Mouse (Mus musculus) fat pad, adult 2 months (tissue): Measurements from ENCODE around the gene Pcgf3.

ENCODE experiments used
- DNase-seq: peaks from one replicate; pipeline ENCODE4 v3.0.0-alpha.2; 2011; ENCODE audit warnings: low read depth, low spot score; ENCODE audit errors: extremely low read depth

Gene Pcgf3

DNA sequence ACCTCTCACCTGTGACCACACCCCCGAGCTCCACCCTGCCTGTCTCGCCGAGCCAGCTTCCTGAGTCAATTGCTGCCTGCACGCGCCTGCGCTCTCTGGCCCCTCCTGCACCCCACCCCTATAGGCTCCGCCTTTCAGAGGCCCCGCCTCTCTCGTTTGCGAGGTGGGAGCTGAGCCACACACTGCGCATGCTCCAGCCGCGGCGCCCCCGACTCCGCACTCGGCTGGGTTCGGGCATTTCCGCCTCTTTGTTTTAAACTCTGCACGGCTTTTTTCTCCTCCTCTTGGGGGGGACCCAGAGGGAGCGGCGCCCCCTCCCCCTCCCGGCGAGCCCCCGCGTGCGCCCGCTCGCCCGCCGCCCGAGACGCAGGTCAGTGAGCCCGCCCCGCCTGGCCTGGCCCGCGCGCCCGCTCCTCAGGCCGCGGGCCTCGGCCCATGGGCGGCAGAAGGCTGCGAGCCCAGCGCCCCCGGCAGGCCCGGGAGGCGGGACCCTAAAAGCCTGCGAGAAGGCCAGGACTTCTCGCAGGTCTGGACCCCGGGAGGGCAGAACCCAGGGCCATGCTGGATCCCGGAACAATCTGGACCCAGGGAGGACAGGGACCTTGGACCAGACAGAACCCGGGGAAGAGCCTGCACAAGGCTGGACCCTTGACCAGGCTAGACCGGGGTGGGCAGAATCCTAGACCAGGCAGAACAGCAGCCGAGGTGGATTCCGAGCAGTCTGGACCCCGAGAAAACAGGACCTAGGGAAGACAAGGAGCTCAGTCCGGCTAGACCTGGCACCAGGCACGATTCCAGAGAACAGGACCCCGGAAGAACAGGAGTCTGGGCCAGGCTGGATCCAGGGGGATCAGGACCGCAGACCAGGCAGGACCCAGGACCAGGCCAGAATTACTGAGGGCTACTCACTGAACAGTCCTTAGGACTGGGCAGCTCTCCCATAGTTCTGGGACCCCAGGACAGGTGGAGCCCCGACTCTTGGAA lies at the start of gene Pcgf3:
TSS of gene Pcgf3 (plus strand) at position 151 of the 984 bp plus-strand sequence.
- no peak for DNase-seq

GRCm38 (mm10) chr5:108414711-108415110 lies 46.3 kb upstream of the Pcgf3 start:
- DNase-seq = no peak

DNA sequence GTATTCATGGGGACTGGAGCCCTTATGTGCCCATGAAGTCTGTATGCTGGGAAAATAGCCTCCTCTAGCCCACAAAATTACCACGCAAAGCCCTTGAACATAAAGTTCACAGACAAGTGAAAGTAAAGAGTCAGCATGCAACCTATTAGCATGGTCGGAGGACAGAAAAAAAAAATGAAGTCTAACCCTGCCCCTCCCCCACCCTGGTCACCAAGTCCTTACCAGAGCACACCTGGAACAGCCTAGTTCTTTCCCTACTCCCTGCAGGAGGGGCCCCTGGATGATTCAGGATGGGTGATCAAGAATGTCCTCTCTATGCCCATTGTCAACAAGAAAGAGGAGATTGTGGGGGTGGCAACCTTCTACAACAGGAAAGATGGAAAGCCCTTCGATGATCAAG lies 38.3 kb upstream of the Pcgf3 start:
- DNase-seq = no peak

GRCm38 (mm10) chr5:108423427-108423826 lies 37.6 kb upstream of the Pcgf3 start:
- DNase-seq = no peak

DNA sequence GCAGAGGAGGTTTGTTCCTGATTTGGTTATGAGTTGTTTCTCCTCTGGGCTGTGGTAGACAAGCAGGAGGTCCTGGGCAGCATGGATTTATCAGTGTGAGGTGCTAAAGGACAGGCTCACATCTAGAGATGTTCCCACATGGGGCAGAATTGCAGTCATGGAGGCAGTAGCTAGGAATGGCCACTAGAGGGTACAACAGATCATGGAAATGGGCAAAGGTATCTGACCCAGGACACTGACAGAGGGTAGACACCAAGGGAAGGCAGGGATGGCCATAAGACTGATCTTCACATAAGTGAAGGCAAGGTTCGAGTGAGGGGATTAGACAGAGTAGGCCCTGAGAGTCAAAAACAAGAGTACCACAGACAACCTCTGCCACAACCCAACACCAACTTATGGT lies 33.8 kb upstream of the Pcgf3 start:
- no peak for DNase-seq

- no peak for DNase-seq
Measured at GRCm38 (mm10) chr5:108431196-108431595, 29.8 kb upstream of the Pcgf3 start.

GRCm38 (mm10) chr5:108433804-108434587 lies 27.0 kb upstream of the Pcgf3 start, which contains the start of gene Atp5k:
Atp5k (minus strand) TSS chr5:108434448.
- DNase-seq = no peak

DNA sequence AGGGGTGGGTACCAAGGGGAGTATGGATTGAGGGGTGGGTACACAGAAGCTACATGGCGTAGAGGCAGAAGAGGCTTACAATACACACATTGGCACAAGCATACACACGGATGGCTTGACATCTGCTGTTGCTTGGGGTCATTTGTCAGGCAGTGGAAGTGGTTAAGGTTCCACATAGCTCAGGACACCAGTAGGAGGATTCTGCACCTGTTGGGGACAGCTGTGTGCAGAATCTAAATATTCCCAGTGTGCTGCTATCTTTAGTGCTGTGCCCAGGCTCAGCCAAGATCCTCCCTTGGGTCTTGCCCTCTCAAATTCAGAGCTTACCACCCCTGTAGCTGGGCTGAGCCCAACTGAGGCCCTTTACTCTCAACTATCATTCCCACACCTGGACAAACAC lies 24.9 kb upstream of the Pcgf3 start:
- DNase-seq = no peak

DNA sequence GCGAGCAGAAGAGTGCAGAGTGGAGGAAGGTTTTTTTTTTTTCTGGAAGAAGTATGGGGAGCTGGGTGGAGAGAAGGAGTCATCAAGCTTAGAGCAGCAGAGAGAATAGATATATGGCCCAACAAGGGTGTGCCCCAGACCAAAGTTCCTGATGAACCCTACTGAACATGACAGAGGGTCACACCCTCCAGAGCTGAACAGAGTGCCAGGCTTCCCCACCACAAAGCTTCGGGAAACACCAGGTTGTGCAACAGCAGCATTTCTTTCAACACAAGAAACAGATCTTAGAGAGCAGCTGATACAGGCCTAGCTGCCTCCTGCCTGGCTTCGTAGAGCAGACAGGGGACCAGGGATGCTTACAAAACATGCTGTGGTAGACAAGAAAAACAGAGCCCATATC lies 14.1 kb upstream of the Pcgf3 start:
- DNase-seq = no peak

- peak; percentile 66 for DNase-seq
Measured at GRCm38 (mm10) chr5:108447857-108448256, 13.2 kb upstream of the Pcgf3 start.

DNA sequence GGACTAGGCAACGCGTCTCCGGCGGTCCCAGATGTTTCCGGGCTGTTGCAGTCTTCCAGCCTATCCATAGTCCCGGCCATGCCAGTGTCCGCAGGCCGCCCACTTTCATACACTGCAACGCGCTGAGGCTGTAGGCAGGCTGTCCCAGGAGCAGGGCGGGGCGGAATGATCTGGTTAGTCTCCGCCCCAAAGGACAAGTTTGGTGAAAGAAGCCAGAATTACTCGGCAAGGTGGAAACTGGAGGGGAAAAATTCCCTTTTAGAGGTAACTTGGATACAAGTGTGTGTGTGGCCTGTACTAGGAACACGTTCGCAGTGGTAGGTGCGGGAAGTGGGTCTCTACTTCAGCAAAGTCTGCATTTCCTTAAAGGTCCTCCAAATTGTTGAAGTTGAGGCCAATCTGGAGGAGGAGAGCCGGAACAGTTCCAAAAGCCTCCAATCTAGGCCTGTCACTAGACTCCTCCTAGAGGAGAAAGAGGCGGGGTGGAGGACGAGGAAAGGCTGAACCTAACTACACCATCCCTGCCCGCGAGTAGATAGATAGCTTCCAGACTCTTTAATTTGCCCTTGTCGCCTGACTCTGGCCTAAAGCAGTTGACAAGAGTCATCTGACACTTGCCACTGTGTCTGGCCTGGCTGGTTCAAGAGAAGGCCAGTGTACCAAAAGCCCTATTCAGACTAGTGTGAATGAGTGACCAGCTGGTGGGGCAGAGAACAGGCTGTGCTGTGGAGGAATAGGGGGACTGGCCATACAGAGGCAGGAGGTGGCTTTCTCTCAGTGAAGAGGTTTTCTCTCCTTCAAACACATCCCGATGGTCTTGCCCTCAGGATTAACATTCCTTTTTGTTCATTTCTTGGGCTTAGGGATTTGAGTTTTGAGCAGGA lies 12.0 kb upstream of the Pcgf3 start, which contains the start of gene Mfsd7a:
TSS of gene Mfsd7a (minus strand) at position 107 of the 884 bp plus-strand sequence.
- no peak for DNase-seq

GRCm38 (mm10) chr5:108450837-108451540 lies 10.0 kb upstream of the Pcgf3 start:
- DNase-seq = no peak

GRCm38 (mm10) chr5:108451611-108452010 lies 9.4 kb upstream of the Pcgf3 start:
- no peak for DNase-seq

GRCm38 (mm10) chr5:108452422-108452821 lies 8.6 kb upstream of the Pcgf3 start:
- no peak for DNase-seq

GRCm38 (mm10) chr5:108454094-108454493 lies 6.9 kb upstream of the Pcgf3 start:
- DNase-seq = no peak

DNA sequence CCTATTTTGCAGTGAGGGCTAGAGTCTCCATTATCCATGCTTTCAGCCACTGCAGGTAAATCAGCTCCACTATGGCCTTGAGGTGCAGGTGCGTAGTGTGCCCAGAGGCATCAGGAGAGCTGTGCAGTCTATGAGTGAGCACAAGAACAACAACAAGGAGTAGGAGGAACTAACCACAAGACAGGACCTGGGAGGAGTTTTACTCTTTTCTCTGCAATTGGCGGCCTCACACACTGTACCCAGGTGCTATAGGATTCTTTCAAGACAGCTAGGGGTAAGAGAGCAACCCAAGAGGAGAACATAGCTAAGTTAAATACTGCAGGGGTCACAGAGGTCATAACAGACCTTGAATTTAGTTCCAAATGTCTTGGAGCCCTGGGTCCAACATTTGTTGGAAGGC lies 2.3 kb upstream of the Pcgf3 start:
- DNase-seq = no peak

DNA sequence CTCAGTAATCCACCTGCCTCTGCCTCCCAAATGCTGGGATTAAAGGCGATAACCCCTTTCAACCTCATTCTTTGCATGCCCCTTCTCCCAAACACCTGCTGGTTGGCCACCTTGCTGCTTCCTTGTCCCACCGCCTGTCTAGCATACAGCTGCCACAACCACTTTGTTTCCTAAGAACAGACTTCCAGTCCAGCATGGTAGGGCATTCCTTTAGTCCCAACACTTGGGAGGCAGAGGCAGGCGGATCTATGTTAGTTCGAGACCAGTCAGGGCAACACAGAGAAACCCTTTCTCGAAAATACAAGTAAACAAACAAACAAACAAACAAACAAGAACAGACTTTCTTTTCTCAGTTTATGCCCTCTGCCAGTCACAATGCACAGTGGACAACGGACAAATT lies 571 bp upstream of the Pcgf3 start:
- no peak for DNase-seq

DNA sequence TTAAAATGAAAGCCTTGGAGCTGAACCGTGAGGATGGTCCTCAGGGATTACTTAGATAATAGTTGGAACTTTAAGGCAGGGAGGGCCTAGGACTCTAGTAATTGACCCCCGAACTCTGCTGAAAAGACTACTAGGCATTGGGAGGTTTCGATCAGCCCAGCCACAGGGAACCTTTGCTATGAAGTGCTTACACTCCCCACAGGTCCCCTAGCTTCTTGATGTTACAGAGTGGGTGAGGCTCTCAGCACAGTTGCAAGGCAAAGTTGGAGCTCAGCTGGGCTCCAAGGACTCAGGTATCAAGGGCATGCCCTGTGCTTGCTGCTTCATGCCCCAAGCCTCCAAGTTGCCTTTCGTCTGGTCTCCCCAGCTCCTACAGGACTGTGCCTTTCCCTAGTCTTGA lies 1.4 kb downstream of the Pcgf3 start:
- no peak for DNase-seq

DNA sequence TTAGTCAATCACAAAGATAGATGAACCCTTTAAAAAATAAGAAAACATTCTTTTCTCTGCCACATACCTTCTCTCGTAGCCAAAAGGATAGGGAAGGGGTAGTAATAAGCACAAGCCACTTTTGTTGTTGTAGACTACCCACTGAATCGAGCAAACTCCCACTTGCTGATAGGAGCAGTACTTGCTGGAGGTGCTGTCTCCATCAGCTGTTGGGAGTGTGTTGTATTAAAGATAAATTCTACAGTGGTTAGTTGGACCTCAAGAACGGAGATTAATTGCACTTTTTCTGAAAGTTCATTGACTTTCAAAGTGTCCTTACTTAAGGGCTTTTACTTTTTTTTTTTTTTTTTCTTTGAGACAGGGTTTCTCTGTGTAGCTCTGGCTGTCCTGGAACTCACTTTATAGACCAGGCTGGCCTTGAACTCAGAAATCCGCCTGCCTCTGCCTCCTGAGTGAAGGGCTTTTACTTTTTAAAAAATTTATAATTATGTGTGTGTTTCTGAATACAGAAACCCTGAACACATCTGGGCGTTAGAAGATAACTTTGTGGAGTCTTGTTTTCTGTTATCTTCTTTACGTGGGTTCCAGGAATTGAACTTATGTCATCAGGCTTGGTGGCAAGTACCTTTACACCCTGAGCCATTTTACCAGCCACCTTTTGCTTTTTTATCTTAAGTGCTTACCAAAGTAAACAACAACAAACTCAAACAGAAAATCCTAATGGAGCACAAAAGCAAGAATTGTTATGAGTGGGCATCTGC lies 4.3 kb downstream of the Pcgf3 start:
- DNase-seq = no peak
